25 mouse cellular contexts compared by ENCODE assay signal in the genomic region with DNA sequence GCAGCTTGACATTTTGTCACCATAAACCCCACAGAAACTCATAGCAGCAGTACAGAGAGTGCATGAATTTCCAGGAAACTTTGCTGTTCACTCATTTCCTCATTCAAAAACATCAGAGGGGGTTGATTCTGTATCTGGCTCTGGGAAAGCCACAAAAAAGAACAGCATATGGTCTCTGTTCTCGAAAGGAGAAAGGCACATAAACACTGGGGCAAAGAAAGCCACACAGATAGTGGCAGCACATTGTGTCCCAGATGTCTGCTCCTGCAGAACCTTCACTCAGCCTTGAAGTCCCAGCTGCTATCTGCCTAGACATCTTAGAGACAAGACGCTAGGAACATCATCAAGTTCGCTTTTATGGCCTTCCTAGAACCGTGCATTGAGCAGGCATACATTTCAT.
DNase-seq lines count a peak whose midpoint lies in the region; ATAC-seq lines count a peak whose summit lies in the region.
"Had no signal": no experiment of that assay in that cellular context is flagged by ENCODE, and none has a peak within 500 bp of the region (broad histone marks: within the 10 kb centered on the region; RNA-seq: fewer than 3 reads in every experiment).

No protein-coding gene starts in this region.

- H3K9ac ChIP-seq in forebrain, embryonic 15.5 days (replicated peaks): no peak overlapping the region
- H3K9ac ChIP-seq: hindbrain, embryonic 13.5 days; limb, embryonic 13.5 days; liver, embryonic 13.5 days; lung, embryonic 14.5 days; midbrain, embryonic 15.5 days had no signal

- H3K4me3 ChIP-seq in forebrain, embryonic 15.5 days: no peak overlapping the region
- H3K4me3 ChIP-seq: forebrain, embryonic 10.5 days; hindbrain, embryonic 13.5 days; limb, embryonic 13.5 days; liver, embryonic 13.5 days; midbrain, embryonic 15.5 days; myocyte had no signal

- 79% methylated on average over 4 of the region's 4 CpGs for WGBS in forebrain, embryonic 15.5 days

- H3K9me3 ChIP-seq in forebrain, embryonic 15.5 days: no peaks in the 10 kb centered on the region
- H3K9me3 ChIP-seq: forebrain, embryonic 10.5 days; hindbrain, embryonic 13.5 days; limb, embryonic 13.5 days; liver, embryonic 13.5 days; midbrain, embryonic 15.5 days had no signal

- H3K36me3 ChIP-seq in forebrain, embryonic 15.5 days: no peaks in the 10 kb centered on the region
- H3K36me3 ChIP-seq: forebrain, embryonic 10.5 days; hindbrain, embryonic 13.5 days; limb, embryonic 13.5 days; liver, embryonic 13.5 days; midbrain, embryonic 15.5 days had no signal

- H3K4me1 ChIP-seq in forebrain, embryonic 15.5 days: no peaks in the 10 kb centered on the region
- H3K4me1 ChIP-seq: forebrain, embryonic 10.5 days; hindbrain, embryonic 13.5 days; limb, embryonic 13.5 days; liver, embryonic 13.5 days; midbrain, embryonic 15.5 days had no signal

- no peak for ATAC-seq in forebrain, embryonic 15.5 days (replicated peaks)
- ATAC-seq: midbrain, embryonic 15.5 days; Patski had no signal

- H3K27me3 ChIP-seq in forebrain, embryonic 15.5 days: no peaks in the 10 kb centered on the region
- H3K27me3 ChIP-seq: hindbrain, embryonic 13.5 days; limb, embryonic 13.5 days; liver, embryonic 13.5 days; midbrain, embryonic 15.5 days; Patski had no signal

- H3K4me2 ChIP-seq in forebrain, embryonic 15.5 days (replicated peaks): no peak overlapping the region
- H3K4me2 ChIP-seq: heart, embryonic 11.5 days; hindbrain, embryonic 13.5 days; limb, embryonic 13.5 days; liver, embryonic 13.5 days; lung, embryonic 14.5 days; midbrain, embryonic 15.5 days had no signal

- no peak overlapping the region for H3K27ac ChIP-seq in forebrain, embryonic 15.5 days (replicated peaks)
- H3K27ac ChIP-seq: forebrain, embryonic 10.5 days; hindbrain, embryonic 13.5 days; limb, embryonic 13.5 days; liver, embryonic 13.5 days; midbrain, embryonic 15.5 days had no signal

- DNase-seq in layer of hippocampus, adult 11-12 months (ENCODE audit: low spot score): peak; percentile 18
- no peak for DNase-seq in layer of hippocampus, postnatal 25 days (ENCODE audit: extremely low spot score in 1 of 2, low spot score in 1 of 2)
- peak; percentile 19 for DNase-seq in T-cell, adult 2 months (ENCODE audit: low spot score)
- peak; percentile 23 to 40 for DNase-seq in layer of hippocampus, adult 8-10 months (ENCODE audit: low spot score in 2 of 2)
- peak; percentile 14 for DNase-seq in thymus, postnatal 25 days
- no peak for DNase-seq in cerebellum, postnatal 36 days
- DNase-seq: adrenal gland, postnatal 14 days; B cell, adult 2 months; cerebellum, adult 11 months; cerebellum, postnatal 25 days; gastrocnemius, postnatal 36 days; heart, postnatal 14 days; kidney, postnatal 4 days; liver, embryonic 13.5 days; lung, embryonic 14.5 days; lung, postnatal 36 days; right cerebral cortex, postnatal 25 days had no signal

Comparison
In these comparisons a context has a peak if more than half of its experiments do, and no peak if none do; other contexts are left out.
1. DNase-seq: peak in layer of hippocampus, adult 11-12 months (single experiment), T-cell, adult 2 months (single experiment), layer of hippocampus, adult 8-10 months (2 of 2) and thymus, postnatal 25 days (single experiment); none in layer of hippocampus, postnatal 25 days (0 of 2) and cerebellum, postnatal 36 days (0 of 2).